Mouse (Mus musculus) liver, embryonic 14.5 days (tissue): ENCODE measurements around the gene Itgad. TPM values are rescaled to one million over a fixed set of nuclear protein-coding genes. Genes with fewer than 3 reads are reported as not detected.

Experiments used
- ATAC-seq: fragments of 200-750 bp; cut with Nextera tagmentation; 2 replicates; pipeline ENCODE4 v1.8.0; 2017; ENCODE audit warnings: moderate number of reproducible peaks, mild to moderate bottlenecking, moderate library complexity; ENCODE audit not compliant: insufficient read depth
- DNase-seq, 3 experiments: peaks; one replicate each; pipeline ENCODE4 v3.0.0-alpha.2; 2012 to 2013; ENCODE audit warnings: low read depth in 3 of 3, low spot score in 3 of 3
- H3K27ac ChIP-seq: fragments of 300-500 bp; sonication (generic); 2 replicates; pipeline ENCODE4 v1.5.1; 2014; ENCODE audit warnings: moderate library complexity, mild to moderate bottlenecking, control low read depth, inconsistent platforms
- H3K27me3 ChIP-seq: fragments of 300-500 bp; sonication (generic); 2 replicates; pipeline ENCODE4 v1.6.1; 2014; ENCODE audit warnings: mild to moderate bottlenecking, low read length, moderate library complexity; ENCODE audit not compliant: control insufficient read depth, insufficient read depth
- H3K36me3 ChIP-seq: fragments of 300-500 bp; sonication (generic); replicated peaks from 2 replicates; pipeline ENCODE4 v1.6.1; 2014; ENCODE audit warnings: low read depth; ENCODE audit not compliant: control insufficient read depth, insufficient read depth
- H3K4me1 ChIP-seq, 2 experiments: fragments of 200-500 bp in 1 of 2; fragments of 300-500 bp in 1 of 2; sonication (generic) in 1 of 2; replicated peaks; 2 replicates each; pipeline ENCODE4 v1.6.1; 2012 to 2014; ENCODE audit warnings: antibody characterized with exemption in 1 of 2, inconsistent platforms in 1 of 2, low read length in 1 of 2; ENCODE audit not compliant: control insufficient read depth in 2 of 2, insufficient read depth in 2 of 2
- H3K4me2 ChIP-seq: fragments of 300-500 bp; sonication (generic); 2 replicates; pipeline ENCODE4 v1.6.1; 2014; ENCODE audit warnings: low read depth, mild to moderate bottlenecking, control low read depth, moderate library complexity
- H3K4me3 ChIP-seq, 2 experiments: fragments of 200-500 bp in 1 of 2; fragments of 300-500 bp in 1 of 2; sonication (generic) in 1 of 2; 2 replicates each; pipeline ENCODE4 v1.5.1; 2012 to 2014; ENCODE audit warnings: low read depth in 2 of 2, low read length in 2 of 2, mild to moderate bottlenecking in 2 of 2, control low read depth in 1 of 2, inconsistent platforms in 1 of 2, moderate library complexity in 1 of 2; ENCODE audit not compliant: insufficient read depth in 1 of 2
- H3K9ac ChIP-seq: fragments of 300-500 bp; sonication (generic); replicated peaks from 2 replicates; pipeline ENCODE4 v1.6.1; 2014; ENCODE audit warnings: mild to moderate bottlenecking, control low read depth, moderate library complexity
- H3K9me3 ChIP-seq: fragments of 300-500 bp; sonication (generic); 2 replicates; pipeline ENCODE4 v1.6.1; 2016; ENCODE audit warnings: low read length, mixed read lengths; ENCODE audit not compliant: control insufficient read depth
- CTCF ChIP-seq: IDR thresholded peaks from 2 replicates; pipeline ENCODE4 v1.5.1; 2016; ENCODE audit warnings: antibody characterized with exemption, low read depth, control low read depth
- EP300 ChIP-seq: IDR thresholded peaks from 2 replicates; pipeline ENCODE4 v1.6.1; 2016; ENCODE audit warnings: antibody characterized with exemption, low read depth
- WGBS: fragments of 180-500 bp; shearing (Covaris S2); extraction: QIAGEN DNeasy Blood & Tissue Kit; methylation state at CpG from one replicate; pipeline ENCODE4 v1.1.7; 2014; ENCODE audit not compliant: insufficient replicate concordance; 5-methylcytosine and 5-hydroxymethylcytosine counted together
- polyA plus RNA-seq, 2 experiments: library from polyadenylated mRNA; depleted of rRNA in 1 of 2; stranded (reverse) in 1 of 2; unstranded in 1 of 2; fragments of >200 nt; fragmentation: Nextera tagmentation in 1 of 2; extraction: Ambion mirVana in 1 of 2; gene quantifications; 2 replicates each; pipeline versions ENCODE4 v1.2.1 to v1.2.3; 2012 to 2014

Gene Itgad
- polyA plus RNA-seq, 2 experiments = 0.01 TPM; not detected in 1

DNA sequence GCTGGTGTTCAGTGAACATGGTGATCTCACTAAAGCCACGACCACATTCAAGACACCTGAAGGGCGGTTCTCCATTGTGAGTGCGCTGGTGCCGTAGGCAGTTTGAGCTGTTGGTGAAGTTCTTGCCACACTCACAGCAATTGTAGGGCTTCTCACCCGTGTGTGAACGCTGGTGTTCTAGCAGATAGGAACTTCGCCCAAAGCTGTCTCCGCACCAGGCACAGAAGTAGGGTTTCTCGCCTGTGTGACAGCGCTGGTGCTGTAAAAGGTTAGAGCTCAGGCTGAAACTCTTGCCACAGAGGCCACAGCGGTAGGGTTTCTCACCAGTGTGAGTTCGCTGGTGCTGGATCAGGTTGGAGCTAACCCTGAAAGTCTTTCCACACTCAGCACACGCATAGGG, 82.2 kb downstream of the Itgad start:
- Histone ChIP-seq H3K4me3 (peak overlapping the region; percentile 71 to 97; a peak in 3 of 4 replicates), H3K4me1 (peaks cover 9 to 10% of the 10 kb centered on the region in 2 experiments), H3K9me3 (no peaks in the 10 kb centered on the region), H3K4me2 (peak overlapping the region; percentile 74), H3K27me3 (no peaks in the 10 kb centered on the region), H3K27ac (no peak overlapping the region), H3K9ac (no peak overlapping the region), H3K36me3 (peaks cover 5% of the 10 kb centered on the region)
- WGBS = 86% methylated on average over 13 of the region's 13 CpGs
- no peak for TF ChIP-seq CTCF
- no peak for TF ChIP-seq EP300
- DNase-seq (no peak), ATAC-seq (no peak)

DNA sequence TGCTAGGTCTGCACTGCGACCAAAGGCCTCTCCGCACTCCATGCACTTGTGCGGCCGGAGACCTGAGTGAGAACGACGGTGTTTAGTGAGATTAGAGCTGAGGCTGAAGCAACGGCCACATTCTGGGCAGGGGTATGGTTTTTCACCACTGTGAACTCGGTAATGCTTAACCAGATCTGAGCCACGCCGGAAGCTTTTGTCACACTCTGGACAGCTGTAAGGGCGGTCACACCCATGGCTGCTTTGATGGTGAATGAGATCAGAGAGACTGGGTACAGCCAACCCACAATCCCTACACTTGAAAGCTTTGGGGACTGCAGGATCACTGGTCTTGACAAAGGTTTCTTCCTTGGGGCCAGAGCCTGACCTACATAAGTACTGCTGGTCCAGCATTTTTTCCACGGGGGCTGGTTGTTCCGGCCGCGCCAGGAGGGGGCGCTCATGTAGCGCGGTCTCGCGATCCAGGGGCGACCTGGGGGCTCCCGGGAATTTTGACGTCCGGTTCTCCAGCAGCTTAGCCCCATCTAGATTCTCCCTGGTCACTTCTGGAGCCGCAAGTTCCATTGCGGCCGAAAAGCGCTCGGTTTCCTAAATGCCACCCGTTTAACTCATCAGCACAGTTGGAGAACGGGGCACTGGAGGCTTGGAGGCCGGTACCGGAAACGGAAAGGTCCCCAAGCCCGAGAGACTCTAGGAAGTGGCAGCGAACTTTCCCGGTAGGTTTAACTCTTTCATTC, 82.8 kb downstream of the Itgad start, which contains the start of gene Armc5:
TSS of gene Armc5 (plus strand) at position 487 of the 737 bp plus-strand sequence.
- 23% methylated on average over 37 of the region's 37 CpGs for WGBS
- TF ChIP-seq CTCF (peak; percentile 94), EP300 (no peak)
- Histone ChIP-seq H3K27ac (peak within 1 kb of the TSS; percentile 95), H3K4me3 (peak within 1 kb of the TSS; percentile 71 to 97), H3K9ac (peak within 1 kb of the TSS; percentile 88), H3K4me2 (peak within 1 kb of the TSS; percentile 74), H3K36me3 (peaks cover 5% of the 10 kb centered on the region), H3K27me3 (no peaks in the 10 kb centered on the region), H3K4me1 (peaks cover 9 to 10% of the 10 kb centered on the region in 2 experiments), H3K9me3 (no peaks in the 10 kb centered on the region)
- DNase-seq (peak; percentile 47 to 64 (median 54)), ATAC-seq (peak; percentile 22; the same call in 1 of the 2 replicates)

DNA sequence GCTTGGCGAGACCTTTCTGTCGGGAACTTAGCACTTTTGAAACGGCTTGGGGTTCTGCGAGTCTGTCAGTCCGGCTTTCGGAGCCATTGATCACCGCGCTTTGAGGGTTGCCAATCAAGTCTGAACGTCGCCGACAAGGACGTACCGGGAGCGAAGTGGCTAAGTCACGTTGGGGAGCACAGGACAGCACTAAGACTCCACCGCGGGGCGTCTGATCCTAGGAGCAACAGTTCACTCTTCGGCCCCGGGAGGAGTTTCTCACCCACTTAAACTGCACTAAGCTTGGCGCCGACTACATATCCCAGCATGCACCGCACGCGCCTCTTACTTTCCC, 83.4 kb downstream of the Itgad start:
- peaks cover 5% of the 10 kb centered on the region for H3K36me3 ChIP-seq
- DNase-seq (no peak), ATAC-seq (no peak)
- H3K9ac ChIP-seq = peak overlapping the region; percentile 88
- H3K27me3 ChIP-seq = no peaks in the 10 kb centered on the region
- H3K4me3 ChIP-seq = peak overlapping the region; percentile 71 to 97
- under 1% methylated on average over 25 of the region's 25 CpGs for WGBS
- H3K27ac ChIP-seq = peak overlapping the region; percentile 95
- H3K9me3 ChIP-seq = no peaks in the 10 kb centered on the region
- H3K4me2 ChIP-seq = peak overlapping the region; percentile 74
- H3K4me1 ChIP-seq = peaks cover 9 to 10% of the 10 kb centered on the region in 2 experiments
- no peak for TF ChIP-seq CTCF
- no peak for TF ChIP-seq EP300

DNA sequence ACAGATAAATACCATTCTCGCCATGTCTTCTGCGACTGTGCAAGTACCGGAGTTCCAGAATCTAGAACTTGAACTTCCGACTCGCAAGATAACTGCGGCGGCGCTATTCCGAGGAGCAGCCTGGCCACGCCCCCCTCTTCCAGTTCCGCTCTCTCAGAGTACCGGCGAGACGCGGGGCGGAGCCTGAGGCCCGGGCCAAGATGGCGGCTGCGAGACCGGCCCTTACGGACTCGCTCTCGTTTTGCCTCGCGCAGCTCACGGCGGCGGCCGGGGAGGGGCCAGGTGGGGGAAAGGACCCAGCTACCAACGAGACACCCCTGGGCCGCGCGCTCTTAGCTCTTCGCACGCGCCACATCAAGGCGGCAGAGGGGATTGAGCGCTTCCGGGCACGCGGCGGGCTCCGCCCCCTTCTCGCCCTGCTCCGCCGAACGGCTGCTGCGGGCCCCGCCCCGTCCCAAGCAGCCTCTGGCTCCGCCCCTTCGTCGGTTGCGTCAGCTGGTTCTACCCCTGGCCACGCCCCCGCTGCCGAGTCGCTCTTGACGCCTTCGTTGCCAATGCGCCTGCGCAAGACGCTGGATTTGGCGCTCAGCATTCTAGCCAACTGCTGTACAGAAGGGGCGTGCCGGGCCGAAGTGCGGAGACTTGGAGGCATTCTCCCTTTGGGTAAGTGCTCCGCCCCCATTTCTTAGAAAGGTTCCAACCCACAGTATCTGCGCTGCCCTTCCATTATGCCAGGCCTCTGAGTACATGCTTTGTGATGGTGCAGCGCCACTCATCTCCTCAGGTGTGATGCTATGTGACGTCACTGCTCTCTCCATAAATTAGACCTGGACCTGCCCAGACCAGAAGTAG, 84.0 kb downstream of the Itgad start, which contains the start of gene 9130023H24Rik:
TSS of gene 9130023H24Rik (minus strand) at position 105 of the 852 bp plus-strand sequence.
- H3K9me3 ChIP-seq = no peaks in the 10 kb centered on the region
- peak within 1 kb of the TSS; percentile 95 for H3K27ac ChIP-seq
- H3K36me3 ChIP-seq = peaks cover 5% of the 10 kb centered on the region
- H3K9ac ChIP-seq = peak within 1 kb of the TSS; percentile 88
- peaks cover 9 to 10% of the 10 kb centered on the region in 2 experiments for H3K4me1 ChIP-seq
- TF ChIP-seq EP300 (no peak; the same call in 1 of the 2 replicates), CTCF (peak; percentile 47; the same call in 1 of the 2 replicates)
- under 1% methylated on average over 72 of the region's 72 CpGs for WGBS
- ATAC-seq = peak; percentile 87
- DNase-seq = peak; percentile 99 to 100 (median 99)
- H3K4me2 ChIP-seq = peak within 1 kb of the TSS; percentile 74
- H3K27me3 ChIP-seq = no peaks in the 10 kb centered on the region
- H3K4me3 ChIP-seq = peak within 1 kb of the TSS; percentile 71 to 97
